Mouse (Mus musculus) intestine, postnatal 0 days (tissue): ENCODE measurements around the gene F2rl1. TPM values are rescaled to one million over a fixed set of nuclear protein-coding genes. Genes with fewer than 3 reads are reported as not detected.
"Not testable (repeated sequence)": the region's sequence is repeated elsewhere in the genome, so short reads cannot be mapped to it uniquely, and the experiment has no call there.

Source experiments
- ATAC-seq: fragments of 200-750 bp; cut with Nextera tagmentation; 2 replicates; pipeline ENCODE4 v1.8.0; 2017; ENCODE audit warnings: mild to moderate bottlenecking, moderate TSS enrichment, moderate library complexity
- H3K27ac ChIP-seq: fragments of 300-500 bp; sonication (generic); 2 replicates; pipeline ENCODE4 v1.5.1; 2014; ENCODE audit warnings: mild to moderate bottlenecking, low read depth, low read length, moderate library complexity
- H3K27me3 ChIP-seq: fragments of 300-500 bp; sonication (generic); replicated peaks from 2 replicates; pipeline ENCODE4 v1.6.1; 2014; ENCODE audit warnings: low read length, mixed read lengths; ENCODE audit not compliant: control insufficient read depth, insufficient read depth
- H3K36me3 ChIP-seq: fragments of 300-500 bp; sonication (generic); 2 replicates; pipeline ENCODE4 v1.6.1; 2014; ENCODE audit warnings: mild to moderate bottlenecking, moderate library complexity; ENCODE audit not compliant: control insufficient read depth, insufficient read depth
- H3K4me1 ChIP-seq: fragments of 300-500 bp; sonication (generic); replicated peaks from 2 replicates; pipeline ENCODE4 v1.6.1; 2014; ENCODE audit warnings: antibody characterized with exemption, low read length, mixed read lengths; ENCODE audit not compliant: control insufficient read depth, insufficient read depth
- H3K4me2 ChIP-seq: fragments of 300-500 bp; sonication (generic); replicated peaks from 2 replicates; pipeline ENCODE4 v1.6.1; 2014; ENCODE audit warnings: low read depth, mild to moderate bottlenecking, moderate library complexity
- H3K4me3 ChIP-seq: fragments of 300-500 bp; sonication (generic); 2 replicates; pipeline ENCODE4 v1.5.1; 2014; ENCODE audit warnings: low read depth, low read length
- H3K9ac ChIP-seq: fragments of 300-500 bp; sonication (generic); 2 replicates; pipeline ENCODE4 v1.6.1; 2014; ENCODE audit warnings: mild to moderate bottlenecking, low read depth, low read length
- H3K9me3 ChIP-seq: fragments of 300-500 bp; sonication (generic); 2 replicates; pipeline ENCODE4 v1.6.1; 2016; ENCODE audit warnings: mixed run types; ENCODE audit not compliant: control insufficient read depth
- CTCF ChIP-seq: sonication (generic); IDR thresholded peaks from 2 replicates; pipeline ENCODE4 v1.5.1; 2016; ENCODE audit warnings: low read depth, mild to moderate bottlenecking, control low read depth, antibody characterized with exemption, moderate library complexity
- WGBS: fragments of 180-500 bp; shearing (Covaris S2); extraction: QIAGEN DNeasy Blood & Tissue Kit; methylation state at CpG from one replicate; pipeline ENCODE4 v1.1.7; 2014; 5-methylcytosine and 5-hydroxymethylcytosine counted together
- polyA plus RNA-seq: library from polyadenylated mRNA; unstranded; fragments of >200 nt; fragmentation: Nextera tagmentation; extraction: Ambion mirVana; gene quantifications from 2 replicates; pipeline ENCODE4 v1.2.1, GENCODE M21; 2015

Gene F2rl1
- polyA plus RNA-seq, 1 experiment from 2014 or later = 32.6 TPM

GRCm38 (mm10) chr13:95535461-95536116 lies 10.6 kb upstream of the F2rl1 start:
- no peak overlapping the region for H3K4me2 ChIP-seq
- H3K9ac ChIP-seq = no peak overlapping the region
- H3K27ac ChIP-seq = no peak overlapping the region
- H3K9me3 ChIP-seq = no peaks in the 10 kb centered on the region
- H3K36me3 ChIP-seq = no peaks in the 10 kb centered on the region
- no peak for TF ChIP-seq CTCF
- 0 out of 2 replicates have a peak, but pooled peaks cover 5% of the 10 kb centered on the region for H3K4me1 ChIP-seq
- no peak overlapping the region for H3K4me3 ChIP-seq
- ATAC-seq = no peak
- WGBS = 14% methylated on average over 11 of the region's 11 CpGs
- H3K27me3 ChIP-seq = no peaks in the 10 kb centered on the region

- no peak overlapping the region for H3K27ac ChIP-seq
- TF ChIP-seq CTCF = no peak
Measured at GRCm38 (mm10) chr13:95535026-95535425, 10.0 kb upstream of the F2rl1 start.

GRCm38 (mm10) chr13:95534131-95534561 lies 9.1 kb upstream of the F2rl1 start:
- WGBS = 15% methylated on average over 5 of the region's 5 CpGs
- ATAC-seq = no peak
- no peaks in the 10 kb centered on the region for H3K9me3 ChIP-seq

More at GRCm38 (mm10) chr13:95535026-95535425, 10.0 kb upstream of the F2rl1 start:
- Histone ChIP-seq H3K4me1 (0 out of 2 replicates have a peak, but pooled peaks cover 5% of the 10 kb centered on the region), H3K4me3 (no peak overlapping the region), H3K9ac (no peak overlapping the region), H3K36me3 (no peaks in the 10 kb centered on the region), H3K27me3 (no peaks in the 10 kb centered on the region), H3K9me3 (no peaks in the 10 kb centered on the region), H3K4me2 (no peak overlapping the region)
- no peak for ATAC-seq
- 31% methylated on average over 6 of the region's 6 CpGs for WGBS

GRCm38 (mm10) chr13:95533640-95534039 lies 8.6 kb upstream of the F2rl1 start:
- Histone ChIP-seq H3K27me3 (no peaks in the 10 kb centered on the region), H3K9me3 (no peaks in the 10 kb centered on the region), H3K4me1 (0 out of 2 replicates have a peak, but pooled peaks cover 5% of the 10 kb centered on the region), H3K27ac (no peak overlapping the region), H3K36me3 (no peaks in the 10 kb centered on the region), H3K9ac (no peak overlapping the region), H3K4me3 (no peak overlapping the region), H3K4me2 (no peak overlapping the region)
- 58% methylated on average over 8 of the region's 8 CpGs for WGBS
- ATAC-seq = no peak
- TF ChIP-seq CTCF = no peak

More at GRCm38 (mm10) chr13:95534131-95534561, 9.1 kb upstream of the F2rl1 start:
- Histone ChIP-seq H3K36me3 (no peaks in the 10 kb centered on the region), H3K9ac (no peak overlapping the region), H3K4me1 (0 out of 2 replicates have a peak, but pooled peaks cover 5% of the 10 kb centered on the region), H3K27me3 (no peaks in the 10 kb centered on the region), H3K4me2 (peak overlapping the region; percentile 51), H3K4me3 (no peak overlapping the region), H3K27ac (no peak overlapping the region)
- no peak for TF ChIP-seq CTCF

GRCm38 (mm10) chr13:95533121-95533520 lies 8.1 kb upstream of the F2rl1 start:
- not testable (repeated sequence) for ATAC-seq, H3K4me1 ChIP-seq, H3K4me3 ChIP-seq, H3K27ac ChIP-seq, H3K9me3 ChIP-seq, H3K27me3 ChIP-seq, H3K36me3 ChIP-seq, H3K4me2 ChIP-seq, H3K9ac ChIP-seq
- WGBS = 88% methylated on average over 4 of the region's 5 CpGs

- 27% methylated on average over 9 of the region's 9 CpGs for WGBS
- peak; percentile 92 for ATAC-seq
Measured at GRCm38 (mm10) chr13:95531273-95532045, 6.4 kb upstream of the F2rl1 start.

More at GRCm38 (mm10) chr13:95531273-95532045, 6.4 kb upstream of the F2rl1 start:
- Histone ChIP-seq H3K4me2 (no peak overlapping the region; the same call in 1 of the 2 replicates), H3K27ac (peak overlapping the region; percentile 84), H3K36me3 (no peaks in the 10 kb centered on the region), H3K4me1 (0 out of 2 replicates have a peak, but pooled peaks cover 5% of the 10 kb centered on the region), H3K27me3 (no peaks in the 10 kb centered on the region), H3K9ac (no peak overlapping the region), H3K9me3 (no peaks in the 10 kb centered on the region), H3K4me3 (no peak overlapping the region)
- TF ChIP-seq CTCF = no peak
